ENCODE assay signal across 8 mouse cellular contexts in the genomic region with DNA sequence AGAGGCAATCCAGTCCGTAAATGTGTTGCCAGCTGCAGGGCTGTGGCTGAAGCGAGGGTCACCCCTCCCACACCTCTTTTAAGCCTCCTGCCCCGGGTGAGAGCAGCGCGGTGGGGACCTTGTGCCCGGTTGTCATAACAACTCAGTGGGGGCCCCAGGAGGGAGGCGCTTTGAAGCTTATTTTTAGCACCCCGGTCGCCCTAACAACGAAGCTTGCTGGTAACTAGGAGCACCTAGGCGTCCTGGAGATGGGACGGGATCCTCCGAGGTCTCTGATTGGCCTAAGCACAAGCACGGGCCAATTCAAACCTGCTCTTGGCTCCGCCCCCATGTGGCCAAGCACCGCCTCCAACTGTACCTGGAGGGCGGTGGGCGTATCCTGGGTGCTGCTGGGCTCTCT. TPM values are rescaled to one million over a fixed set of nuclear protein-coding genes. Genes with fewer than 3 reads are reported as not detected.
A peak's percentile ranks its signal among the peaks of the same experiment; 100 is the strongest.
DNase-seq lines count a peak whose midpoint lies in the region; ATAC-seq and TF ChIP-seq lines count a peak whose summit lies in the region.

No protein-coding gene starts in this region.

- peaks cover 50% of the 10 kb centered on the region for H3K4me1 ChIP-seq in hindbrain, embryonic 13.5 days (replicated peaks)
- H3K4me1 ChIP-seq in limb, embryonic 14.5 days (ENCODE audit: control insufficient read depth, insufficient read depth, low read length) = 0 out of 2 replicates have a peak, but pooled peaks cover 4% of the 10 kb centered on the region

- peaks cover 22% of the 10 kb centered on the region for H3K27me3 ChIP-seq in hindbrain, embryonic 13.5 days
- H3K27me3 ChIP-seq in limb, embryonic 14.5 days (ENCODE audit: control insufficient read depth, insufficient read depth, low read length) = peaks cover 14% of the 10 kb centered on the region; the same call in 1 of the 2 replicates

- no peak for TF ChIP-seq POLR2A in limb, embryonic 14.5 days (IDR thresholded peaks at IDR 0.05; ENCODE audit: borderline replicate concordance, extremely low read depth, insufficient read depth, insufficient read length)

- ATAC-seq in hindbrain, embryonic 13.5 days (ENCODE audit: low FRiP score) = 0 out of 2 replicates have a peak, but pooled peaks have one; percentile 48
- 0 out of 2 replicates have a peak, but pooled peaks have one; percentile 14 for ATAC-seq in limb, embryonic 14.5 days (ENCODE audit: low FRiP score, low read depth)
- no peak for ATAC-seq in inflammation-experienced regulatory T-cells, adult 6 months

- no peak overlapping the region for H3K4me3 ChIP-seq in hindbrain, embryonic 13.5 days
- H3K4me3 ChIP-seq in limb, embryonic 14.5 days (replicated peaks; ENCODE audit: low read length) = no peak overlapping the region

- H3K4me2 ChIP-seq in hindbrain, embryonic 13.5 days = peak overlapping the region; percentile 39; the same call in 1 of the 2 replicates
- H3K4me2 ChIP-seq in limb, embryonic 14.5 days (replicated peaks; ENCODE audit: low read depth, low read length, severe bottlenecking) = peak overlapping the region; percentile 1; the same call in 1 of the 2 replicates

- H3K9me3 ChIP-seq in hindbrain, embryonic 13.5 days = no peaks in the 10 kb centered on the region
- H3K9me3 ChIP-seq in limb, embryonic 14.5 days (ENCODE audit: control insufficient read depth, low read length) = no peaks in the 10 kb centered on the region

- H3K27ac ChIP-seq in hindbrain, embryonic 13.5 days = peak overlapping the region; percentile 80; the same call in 1 of the 2 replicates
- no peak overlapping the region for H3K27ac ChIP-seq in limb, embryonic 14.5 days (replicated peaks; ENCODE audit: low read depth, low read length)

- WGBS in hindbrain, embryonic 13.5 days = 2% methylated on average over 18 of the region's 18 CpGs
- 2% methylated on average over 17 of the region's 18 CpGs for WGBS in limb, embryonic 14.5 days

- H3K36me3 ChIP-seq in hindbrain, embryonic 13.5 days = no peaks in the 10 kb centered on the region; the same call in 1 of the 2 replicates
- no peaks in the 10 kb centered on the region for H3K36me3 ChIP-seq in limb, embryonic 14.5 days (ENCODE audit: control insufficient read depth, insufficient read depth, low read length)

- no peak overlapping the region for H3K9ac ChIP-seq in hindbrain, embryonic 13.5 days
- no peak overlapping the region for H3K9ac ChIP-seq in limb, embryonic 14.5 days (ENCODE audit: low read depth, low read length, severe bottlenecking)

- DNase-seq in kidney, postnatal 10 days = peak; percentile 41
- no peak for DNase-seq in kidney, adult 18-20 months
- DNase-seq in embryo, embryonic 9.5 days (ENCODE audit: extremely low spot score) = peak; percentile 54
- no peak for DNase-seq in limb, embryonic 14.5 days (ENCODE audit: low spot score)
- peak; percentile 51 to 58 for DNase-seq in right cerebral cortex, postnatal 36 days (ENCODE audit: low spot score in 2 of 2)
- no peak for DNase-seq in spleen, postnatal 14 days (ENCODE audit: low spot score in 2 of 2)

RNA-seq across cellular contexts. Expression of a gene that starts 19.6 kb away (rescaled TPM):
- 34.5 and 36.4 TPM in 2 replicates for polyA plus RNA-seq in hindbrain, embryonic 13.5 days (2015; fragmentation: Nextera tagmentation; extraction: Ambion mirVana)
- 7.8 and 9.5 TPM in 2 replicates for polyA plus RNA-seq in limb, embryonic 14.5 days (2012; rRNA removed)
- 2.2 and 2.6 TPM in 2 replicates for polyA plus RNA-seq in limb, embryonic 14.5 days (2014; fragmentation: Nextera tagmentation; extraction: Ambion mirVana)
- not detected for polyA plus RNA-seq in inflammation-experienced regulatory T-cells, adult 6 months (2017; shearing (Covaris generic))

RNA-seq across cellular contexts. Expression of a gene that starts 32.2 kb away (rescaled TPM):
- polyA plus RNA-seq in hindbrain, embryonic 13.5 days (2015; fragmentation: Nextera tagmentation; extraction: Ambion mirVana) = 0.08 and 0.28 TPM in 2 replicates
- polyA plus RNA-seq in limb, embryonic 14.5 days (2012; rRNA removed) = 2.1 and 2.7 TPM in 2 replicates
- 1.2 and 2.2 TPM in 2 replicates for polyA plus RNA-seq in limb, embryonic 14.5 days (2014; fragmentation: Nextera tagmentation; extraction: Ambion mirVana)
- polyA plus RNA-seq in inflammation-experienced regulatory T-cells, adult 6 months (2017; shearing (Covaris generic)) = 10 to 100 TPM; 15.6 to 28.0 (median 24.5) TPM

RNA-seq across cellular contexts. Expression of a gene that starts 35.4 kb away (rescaled TPM):
- polyA plus RNA-seq in hindbrain, embryonic 13.5 days (2015; fragmentation: Nextera tagmentation; extraction: Ambion mirVana) = not detected in 2 replicates
- 0.29 and 0.51 TPM in 2 replicates for polyA plus RNA-seq in limb, embryonic 14.5 days (2012; rRNA removed)
- not detected in 2 replicates for polyA plus RNA-seq in limb, embryonic 14.5 days (2014; fragmentation: Nextera tagmentation; extraction: Ambion mirVana)
- polyA plus RNA-seq in inflammation-experienced regulatory T-cells, adult 6 months (2017; shearing (Covaris generic)) = not detected

Comparison
In these comparisons a context has a peak if more than half of its experiments do, and no peak if none do; other contexts are left out.
1. DNase-seq: peak in kidney, postnatal 10 days (single experiment), embryo, embryonic 9.5 days (single experiment) and right cerebral cortex, postnatal 36 days (2 of 2); none in kidney, adult 18-20 months (single experiment), limb, embryonic 14.5 days (single experiment) and spleen, postnatal 14 days (0 of 2).
2. RNA of a gene that starts 32.2 kb away (polyA plus RNA-seq): 15.6 to 28.0 TPM in inflammation-experienced regulatory T-cells, adult 6 months; 1.2 to 2.7 TPM in limb, embryonic 14.5 days and 0.08 to 0.28 TPM in hindbrain, embryonic 13.5 days; every median in the first group is over 4 times any median in the second.